Mouse (Mus musculus): ENCODE results near the gene Crispld2.

The Crispld2 gene

GRCm38 (mm10) chr8:120072827-120073226 lies 80.6 kb downstream of the Crispld2 start:
- no peak for DNase-seq

DNA sequence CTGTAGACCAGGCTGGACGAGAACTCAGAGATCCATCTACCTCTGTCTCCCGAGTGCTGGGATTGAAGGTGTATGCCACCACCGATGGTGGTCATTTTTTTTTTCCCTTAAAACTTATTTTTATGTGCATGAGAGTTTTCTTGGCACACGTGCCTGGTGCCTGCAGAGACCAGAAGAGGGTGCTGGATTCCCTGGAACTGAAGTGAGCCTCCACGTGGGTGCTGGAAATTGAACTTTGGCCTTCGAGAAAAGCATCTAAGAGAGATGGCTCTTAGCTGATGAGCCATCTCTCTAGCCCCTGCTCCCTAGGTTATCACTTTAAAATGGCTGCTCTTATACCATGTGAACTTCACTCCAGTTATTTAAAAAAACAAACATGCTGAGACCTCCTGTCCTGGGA lies 82.3 kb downstream of the Crispld2 start:
- DNase-seq: no peak

GRCm38 (mm10) chr8:120075347-120075746 lies 83.1 kb downstream of the Crispld2 start:
- DNase-seq: no peak

DNA sequence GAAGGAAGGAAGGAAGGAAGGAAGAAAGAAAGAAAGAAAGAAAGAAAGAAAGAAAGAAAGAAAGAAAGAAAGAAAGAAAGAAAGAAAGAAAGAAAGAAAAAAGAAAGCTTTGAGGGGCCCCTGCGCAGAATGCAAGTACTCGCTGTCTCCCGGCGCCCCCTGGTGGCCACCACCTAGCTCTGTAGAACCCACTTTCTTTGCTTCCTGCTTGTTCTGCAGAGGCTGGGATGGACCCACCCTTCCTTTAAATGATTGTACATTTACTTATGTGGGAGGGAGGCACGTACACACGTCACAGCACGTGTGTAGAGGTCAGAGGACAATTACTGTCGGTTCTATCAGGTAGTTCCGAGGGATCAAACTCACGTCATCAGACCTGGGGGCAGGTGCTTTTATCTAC lies 85.8 kb downstream of the Crispld2 start:
- DNase-seq: peak; percentile 74

- DNase-seq: no peak
Observed at GRCm38 (mm10) chr8:120079361-120079760, 87.1 kb downstream of the Crispld2 start.

GRCm38 (mm10) chr8:120083261-120083660 lies 91.0 kb downstream of the Crispld2 start:
- no peak for DNase-seq

DNA sequence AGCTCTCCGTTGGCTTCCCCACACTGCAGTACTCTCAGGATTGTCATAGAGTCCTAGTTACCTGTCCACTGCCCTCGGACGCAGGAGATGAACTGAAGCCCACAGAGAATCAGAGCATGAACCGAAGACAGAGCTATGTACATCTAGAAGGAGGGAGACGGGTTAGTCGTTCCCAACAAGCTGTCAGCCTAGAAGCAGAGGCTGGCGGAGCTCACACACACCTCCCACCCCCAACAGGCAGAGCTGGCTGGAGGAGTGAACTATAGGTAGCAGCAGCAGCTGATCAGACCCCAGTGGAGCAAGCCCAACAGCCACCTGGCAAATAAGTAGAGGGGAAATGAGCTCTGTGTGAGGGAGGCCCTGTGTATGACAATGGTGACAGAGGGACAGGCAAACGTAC lies 92.5 kb downstream of the Crispld2 start:
- no peak for DNase-seq

DNA sequence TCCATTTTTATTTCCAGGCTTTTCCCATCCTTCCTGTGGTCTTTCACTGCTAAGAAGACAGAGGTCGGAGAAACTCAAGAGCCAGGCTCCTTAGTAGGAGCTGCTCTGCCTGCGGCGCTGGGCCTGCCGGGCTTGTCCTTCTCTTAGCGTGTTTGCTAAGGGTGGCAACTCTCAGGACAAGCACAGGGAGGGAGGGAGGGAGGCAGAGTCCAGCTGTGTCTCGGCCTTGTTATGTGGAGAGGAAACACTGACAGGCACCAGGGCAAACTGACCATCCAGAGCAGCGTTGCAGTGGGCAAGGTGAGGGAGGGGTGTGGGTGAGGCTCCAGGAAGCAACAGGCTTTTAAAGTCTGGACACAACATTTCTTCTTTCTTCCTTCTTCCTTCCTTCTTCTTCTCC lies 97.3 kb downstream of the Crispld2 start:
- no peak for DNase-seq

DNA sequence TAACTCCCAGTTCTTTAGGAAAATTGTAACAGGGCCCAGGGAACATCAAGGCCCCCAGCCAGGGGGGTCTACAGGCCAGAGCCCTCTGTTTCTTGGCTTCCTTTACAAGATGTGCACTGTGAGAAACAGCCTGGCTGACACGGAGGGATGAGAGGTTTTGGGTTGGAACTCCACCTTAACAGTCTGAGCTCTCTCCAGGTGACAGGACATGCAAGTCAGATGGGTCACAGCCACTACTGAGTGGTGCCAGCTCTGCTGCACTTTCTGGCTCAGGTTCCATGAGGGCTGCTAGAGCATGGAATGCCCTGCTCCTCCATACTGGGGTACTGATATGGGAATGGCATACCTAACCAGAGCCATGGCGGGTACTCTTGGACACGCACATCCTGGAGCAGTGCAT lies 98.8 kb downstream of the Crispld2 start:
- no peak for DNase-seq

GRCm38 (mm10) chr8:120093103-120093502 lies 100.9 kb downstream of the Crispld2 start:
- no peak for DNase-seq

GRCm38 (mm10) chr8:120094801-120095200 lies 102.6 kb downstream of the Crispld2 start:
- no peak for DNase-seq

DNA sequence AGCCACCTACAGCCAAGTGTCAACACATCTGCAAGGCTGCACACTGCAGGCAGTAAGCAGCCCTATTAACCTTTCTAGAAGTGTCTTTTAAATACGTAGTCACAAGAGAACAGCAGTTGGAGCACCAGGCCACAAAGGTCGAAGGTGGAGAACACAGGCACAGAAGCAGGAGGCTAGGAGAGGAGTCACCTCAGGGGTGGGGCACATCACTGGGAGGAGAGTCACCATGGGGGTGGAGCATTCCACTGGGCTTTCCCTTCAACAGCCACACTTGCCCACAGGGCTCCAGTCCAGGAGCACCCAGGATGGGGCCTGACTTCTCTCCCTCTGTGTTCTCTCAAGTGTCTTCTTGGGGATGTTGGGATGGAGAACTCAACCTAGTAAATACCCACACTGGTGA lies 104.2 kb downstream of the Crispld2 start:
- no peak for DNase-seq

DNA sequence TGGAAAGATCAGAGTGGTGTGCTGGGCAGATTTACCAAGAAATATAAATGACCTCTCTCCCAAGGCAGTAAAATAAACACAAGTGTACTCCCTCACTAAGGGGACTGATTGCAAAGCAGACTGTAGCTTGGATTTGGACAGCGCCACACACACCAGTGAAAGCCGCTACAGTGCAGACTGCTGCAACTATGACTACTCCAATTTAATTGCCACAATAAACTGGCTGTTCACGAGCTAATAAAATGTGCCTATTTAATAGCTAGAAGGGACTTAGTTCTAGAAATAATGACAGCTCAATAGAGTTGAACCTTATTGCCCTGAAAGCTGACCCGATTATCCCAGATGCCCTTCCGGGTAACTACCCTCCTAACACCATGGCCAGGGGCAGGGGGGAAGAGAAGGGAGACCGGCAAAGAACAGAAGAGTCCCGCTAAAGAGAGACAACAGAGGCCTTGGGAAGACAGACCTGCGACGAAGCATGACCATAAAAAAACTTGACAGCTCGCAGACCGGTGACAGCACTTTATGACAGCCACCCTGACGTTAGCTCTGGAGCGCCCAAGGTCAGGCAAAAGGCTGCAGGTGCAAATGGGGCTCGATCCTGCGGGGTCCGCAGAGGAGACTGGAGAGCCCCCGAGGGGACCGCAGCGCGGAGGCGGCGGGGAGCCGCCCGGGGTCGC lies 108.3 kb downstream of the Crispld2 start:
- no peak for DNase-seq

DNA sequence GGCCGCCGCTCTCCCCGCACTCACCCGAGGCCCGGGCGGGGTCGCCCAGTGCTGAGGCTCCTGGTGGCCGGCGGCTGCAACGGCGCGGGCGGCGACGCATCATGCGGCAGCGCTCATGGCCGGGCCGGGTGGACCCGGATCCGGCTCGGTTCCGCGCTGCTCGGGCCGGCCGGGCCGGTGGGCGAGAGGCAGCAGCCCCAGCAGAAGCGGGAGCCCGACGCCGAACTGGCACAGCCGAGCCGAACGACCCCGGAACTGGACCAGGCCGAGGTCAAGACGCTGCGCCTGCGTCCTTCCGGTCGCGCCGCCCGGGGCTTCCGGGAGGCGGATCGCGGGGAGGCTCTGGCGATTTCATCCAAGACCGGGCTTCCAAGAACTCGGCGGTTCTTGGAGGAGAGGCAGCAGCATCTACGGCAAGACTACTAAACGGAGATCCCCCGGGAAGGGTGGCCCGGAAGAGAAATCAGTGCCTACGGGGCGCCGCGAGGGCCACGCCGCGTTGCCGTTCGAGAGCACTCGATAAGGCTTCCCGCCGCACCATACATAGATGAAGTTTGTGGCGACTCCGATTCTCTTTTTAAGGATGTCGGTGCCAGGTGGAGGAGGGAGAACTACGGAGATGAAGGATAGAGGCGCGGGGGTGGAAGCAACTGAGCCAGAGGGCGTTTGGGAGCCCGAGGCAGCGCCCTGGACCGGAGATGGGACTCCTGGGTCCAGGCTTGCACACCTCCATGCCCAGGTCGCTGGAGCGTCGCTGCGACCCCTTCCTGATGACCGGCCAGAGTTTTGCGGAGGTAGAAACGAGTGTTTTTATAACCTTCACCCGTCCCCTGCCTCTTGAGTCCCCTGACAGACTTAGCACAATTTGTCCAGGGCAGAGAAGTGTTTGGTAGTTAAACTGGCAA lies 109.1 kb downstream of the Crispld2 start, which contains the start of gene Zdhhc7:
Gene Zdhhc7 (minus strand): TSS at position 415 of the 905 bp plus-strand sequence.
- DNase-seq: peak; percentile 90

All from right cerebral cortex, postnatal 25 days (tissue).